Mouse (Mus musculus) lung, postnatal 0 days (tissue): ENCODE measurements at regions not wholly inside any gene's neighbourhood (a gene's known extent, or its start where the extent isn't known, plus 50 kb on each side); places are given as distances from the start of the nearest gene placed in this dataset.

ENCODE experiments used
- CTCF ChIP-seq: IDR thresholded peaks from 2 replicates; pipeline ENCODE4 v1.5.1; 2016; ENCODE audit warnings: antibody characterized with exemption, mild to moderate bottlenecking
- EP300 ChIP-seq: IDR thresholded peaks from 2 replicates; pipeline ENCODE4 v1.6.1; 2016; ENCODE audit warnings: antibody characterized with exemption, mild to moderate bottlenecking, control low read depth

- no peak for TF ChIP-seq EP300
- TF ChIP-seq CTCF, result no peak
Measured at GRCm38 (mm10) chr4:88994486-88994885, 114.5 kb upstream of the Ifne start.
